Mouse (Mus musculus) embryo, embryonic 9.5 days (tissue): ENCODE measurements at regions not wholly inside any gene's neighbourhood (a gene's known extent, or its start where the extent isn't known, plus 50 kb on each side); places are given as distances from the start of the nearest gene placed in this dataset.

Source experiments
- DNase-seq: peaks from one replicate; pipeline ENCODE4 v3.0.0-alpha.2; 2017; ENCODE audit errors: extremely low spot score

GRCm38 (mm10) chr7:88959332-88960124 is 444.5 kb downstream of the Tmem135 start:
- DNase-seq = no peak

GRCm38 (mm10) chr7:88954978-88955377 is 449.0 kb downstream of the Tmem135 start:
- DNase-seq = no peak

GRCm38 (mm10) chr7:88945338-88945737 is 458.7 kb downstream of the Tmem135 start:
- DNase-seq = no peak

- no peak for DNase-seq
These were observed 459.1 kb downstream of the Tmem135 start for GRCm38 (mm10) chr7:88944936-88945335.

GRCm38 (mm10) chr7:88941246-88941910 is 462.6 kb downstream of the Tmem135 start:
- no peak for DNase-seq

- DNase-seq = no peak
These were observed 463.8 kb downstream of the Tmem135 start for GRCm38 (mm10) chr7:88940196-88940595.

- DNase-seq = no peak
These were observed 475.7 kb downstream of the Tmem135 start for GRCm38 (mm10) chr7:88928245-88928795.
